Mouse (Mus musculus) gastrocnemius, postnatal 4 days (tissue): ENCODE data around the gene Cox10. TPM values are rescaled to one million over a fixed set of nuclear protein-coding genes. Genes with fewer than 3 reads are reported as not detected.

Experiments
- DNase-seq, 2 experiments: peaks; one replicate each; pipeline ENCODE4 v3.0.0; 2021 to 2022; ENCODE audit warnings: low spot score in 2 of 2, mixed read lengths in 2 of 2
- total RNA-seq, 2 experiments: library from RNA; stranded (reverse); gene quantifications; 2 replicates each; pipeline ENCODE4 v1.2.3; 2021

Cox10 gene
- total RNA-seq, 2 experiments from 2014 or later: 23.6 to 27.5 TPM

- DNase-seq: no peak
Measured at GRCm38 (mm10) chr11:64002629-64003028, 76.6 kb downstream of the Cox10 start.

GRCm38 (mm10) chr11:64001111-64001510, 78.2 kb downstream of the Cox10 start:
- DNase-seq: no peak

GRCm38 (mm10) chr11:64000200-64000794, 79.0 kb downstream of the Cox10 start:
- no peak for DNase-seq

GRCm38 (mm10) chr11:63999431-63999830, 79.8 kb downstream of the Cox10 start:
- no peak for DNase-seq

GRCm38 (mm10) chr11:63991958-63992357, 87.3 kb downstream of the Cox10 start:
- DNase-seq: no peak

GRCm38 (mm10) chr11:63990759-63991158, 88.5 kb downstream of the Cox10 start:
- no peak for DNase-seq

GRCm38 (mm10) chr11:63990311-63990710, 89.0 kb downstream of the Cox10 start:
- no peak for DNase-seq

GRCm38 (mm10) chr11:63988991-63989860, 90.0 kb downstream of the Cox10 start:
- no peak for DNase-seq

- DNase-seq: no peak
Measured at GRCm38 (mm10) chr11:63988031-63988665, 91.1 kb downstream of the Cox10 start.

GRCm38 (mm10) chr11:63986710-63987109, 92.6 kb downstream of the Cox10 start:
- no peak for DNase-seq

- DNase-seq: no peak
Measured at GRCm38 (mm10) chr11:63985481-63985880, 93.8 kb downstream of the Cox10 start.

- no peak for DNase-seq
Measured at GRCm38 (mm10) chr11:63984622-63985168, 94.6 kb downstream of the Cox10 start.

GRCm38 (mm10) chr11:63977741-63978140, 101.5 kb downstream of the Cox10 start:
- no peak for DNase-seq

GRCm38 (mm10) chr11:63976775-63977174, 102.5 kb downstream of the Cox10 start:
- no peak for DNase-seq

- no peak for DNase-seq
Measured at GRCm38 (mm10) chr11:63975260-63975899, 103.9 kb downstream of the Cox10 start.

- no peak for DNase-seq
Measured at GRCm38 (mm10) chr11:63973973-63974372, 105.3 kb downstream of the Cox10 start.

- no peak for DNase-seq
Measured at GRCm38 (mm10) chr11:63971462-63971861, 107.8 kb downstream of the Cox10 start.

GRCm38 (mm10) chr11:63970818-63971217, 108.5 kb downstream of the Cox10 start:
- no peak for DNase-seq

- no peak for DNase-seq
Measured at GRCm38 (mm10) chr11:63969205-63969910, 109.9 kb downstream of the Cox10 start.

GRCm38 (mm10) chr11:63968388-63969035, 110.8 kb downstream of the Cox10 start:
- DNase-seq: no peak
